Mouse (Mus musculus): ENCODE measurements around the gene Mustn1. TPM values are rescaled to one million over a fixed set of nuclear protein-coding genes. Genes with fewer than 3 reads are reported as not detected.

The Mustn1 gene
- polyA plus RNA-seq, 1 experiment from 2014 or later: 1.3 TPM

- no peaks in the 10 kb centered on the region for H3K9me3 ChIP-seq (ENCODE audit: control insufficient read depth, low read length)
- no peak for ATAC-seq
- no peaks in the 10 kb centered on the region for H3K27me3 ChIP-seq (replicated peaks; ENCODE audit: control insufficient read depth, insufficient read depth, low read length)
- no peak overlapping the region for H3K4me2 ChIP-seq (ENCODE audit: low read length)
- no peak overlapping the region for H3K9ac ChIP-seq (ENCODE audit: low read depth, low read length)
- no peak overlapping the region for H3K27ac ChIP-seq (ENCODE audit: low read depth, low read length)
- no peak overlapping the region for H3K4me3 ChIP-seq (ENCODE audit: low read length)
- 11% methylated on average over 3 of the region's 3 CpGs for WGBS
- no peaks in the 10 kb centered on the region for H3K36me3 ChIP-seq (ENCODE audit: control insufficient read depth, insufficient read depth, low read length)
- no peaks in the 10 kb centered on the region for H3K4me1 ChIP-seq (ENCODE audit: control insufficient read depth, insufficient read depth, low read depth, low read length)
These were observed 21.0 kb downstream of the Mustn1 start for GRCm38 (mm10) chr14:30899972-30900371.

- no peaks in the 10 kb centered on the region for H3K27me3 ChIP-seq (replicated peaks; ENCODE audit: control insufficient read depth, insufficient read depth, low read length)
- no peak overlapping the region for H3K4me3 ChIP-seq (ENCODE audit: low read length)
- H3K4me2 ChIP-seq (ENCODE audit: low read length): no peak overlapping the region
- H3K9me3 ChIP-seq (ENCODE audit: control insufficient read depth, low read length): no peaks in the 10 kb centered on the region
- H3K36me3 ChIP-seq (ENCODE audit: control insufficient read depth, insufficient read depth, low read length): no peaks in the 10 kb centered on the region
- 91% methylated on average over 5 of the region's 5 CpGs for WGBS
- H3K27ac ChIP-seq (ENCODE audit: low read depth, low read length): no peak overlapping the region
- no peak overlapping the region for H3K9ac ChIP-seq (ENCODE audit: low read depth, low read length)
- no peak for ATAC-seq
- H3K4me1 ChIP-seq (ENCODE audit: control insufficient read depth, insufficient read depth, low read depth, low read length): no peaks in the 10 kb centered on the region
These were observed 23.6 kb downstream of the Mustn1 start for GRCm38 (mm10) chr14:30902628-30903027.

- H3K36me3 ChIP-seq (ENCODE audit: control insufficient read depth, insufficient read depth, low read length): no peaks in the 10 kb centered on the region
- no peaks in the 10 kb centered on the region for H3K27me3 ChIP-seq (replicated peaks; ENCODE audit: control insufficient read depth, insufficient read depth, low read length)
- H3K9ac ChIP-seq (ENCODE audit: low read depth, low read length): no peak overlapping the region
- H3K4me1 ChIP-seq (ENCODE audit: control insufficient read depth, insufficient read depth, low read depth, low read length): no peaks in the 10 kb centered on the region
- no peak overlapping the region for H3K4me2 ChIP-seq (ENCODE audit: low read length)
- H3K9me3 ChIP-seq (ENCODE audit: control insufficient read depth, low read length): no peaks in the 10 kb centered on the region
- H3K4me3 ChIP-seq (ENCODE audit: low read length): no peak overlapping the region
- no peak for ATAC-seq
- WGBS: 75% methylated on average over 3 of the region's 3 CpGs
- H3K27ac ChIP-seq (ENCODE audit: low read depth, low read length): no peak overlapping the region
These were observed 24.0 kb downstream of the Mustn1 start for GRCm38 (mm10) chr14:30903036-30903435.

- Histone ChIP-seq H3K9ac (ENCODE audit: low read depth, low read length) (no peak overlapping the region), H3K36me3 (ENCODE audit: control insufficient read depth, insufficient read depth, low read length) (no peaks in the 10 kb centered on the region), H3K27ac (ENCODE audit: low read depth, low read length) (no peak overlapping the region), H3K4me3 (ENCODE audit: low read length) (no peak overlapping the region), H3K4me1 (ENCODE audit: control insufficient read depth, insufficient read depth, low read depth, low read length) (no peaks in the 10 kb centered on the region), H3K9me3 (ENCODE audit: control insufficient read depth, low read length) (no peaks in the 10 kb centered on the region), H3K27me3 (replicated peaks; ENCODE audit: control insufficient read depth, insufficient read depth, low read length) (no peaks in the 10 kb centered on the region), H3K4me2 (ENCODE audit: low read length) (no peak overlapping the region)
- no peak for ATAC-seq
- 72% methylated on average over 8 of the region's 8 CpGs for WGBS
These were observed 25.3 kb downstream of the Mustn1 start for GRCm38 (mm10) chr14:30904307-30904706.

- WGBS: 88% methylated on average over 6 of the region's 6 CpGs
- H3K36me3 ChIP-seq (ENCODE audit: control insufficient read depth, insufficient read depth, low read length): no peaks in the 10 kb centered on the region
- no peak for ATAC-seq
These were observed 27.0 kb downstream of the Mustn1 start for GRCm38 (mm10) chr14:30906001-30906400.

GRCm38 (mm10) chr14:30907814-30908265 lies 28.8 kb downstream of the Mustn1 start:
- no peaks in the 10 kb centered on the region for H3K36me3 ChIP-seq (ENCODE audit: control insufficient read depth, insufficient read depth, low read length)
- H3K27me3 ChIP-seq (replicated peaks; ENCODE audit: control insufficient read depth, insufficient read depth, low read length): no peaks in the 10 kb centered on the region
- no peak for ATAC-seq
- H3K27ac ChIP-seq (ENCODE audit: low read depth, low read length): no peak overlapping the region
- H3K4me1 ChIP-seq (ENCODE audit: control insufficient read depth, insufficient read depth, low read depth, low read length): no peaks in the 10 kb centered on the region
- 73% methylated on average over 3 of the region's 3 CpGs for WGBS
- no peak overlapping the region for H3K4me2 ChIP-seq (ENCODE audit: low read length)
- H3K9ac ChIP-seq (ENCODE audit: low read depth, low read length): no peak overlapping the region
- H3K9me3 ChIP-seq (ENCODE audit: control insufficient read depth, low read length): no peaks in the 10 kb centered on the region
- H3K4me3 ChIP-seq (ENCODE audit: low read length): no peak overlapping the region

More at GRCm38 (mm10) chr14:30906001-30906400, 27.0 kb downstream of the Mustn1 start:
- H3K27me3 ChIP-seq (replicated peaks; ENCODE audit: control insufficient read depth, insufficient read depth, low read length): no peaks in the 10 kb centered on the region
- H3K4me3 ChIP-seq (ENCODE audit: low read length): no peak overlapping the region
- H3K27ac ChIP-seq (ENCODE audit: low read depth, low read length): no peak overlapping the region
- H3K9ac ChIP-seq (ENCODE audit: low read depth, low read length): no peak overlapping the region
- no peak overlapping the region for H3K4me2 ChIP-seq (ENCODE audit: low read length)
- no peaks in the 10 kb centered on the region for H3K9me3 ChIP-seq (ENCODE audit: control insufficient read depth, low read length)
- H3K4me1 ChIP-seq (ENCODE audit: control insufficient read depth, insufficient read depth, low read depth, low read length): no peaks in the 10 kb centered on the region

GRCm38 (mm10) chr14:30911141-30911540 lies 32.1 kb downstream of the Mustn1 start:
- H3K4me1 ChIP-seq (ENCODE audit: control insufficient read depth, insufficient read depth, low read depth, low read length): no peaks in the 10 kb centered on the region
- no peak for ATAC-seq
- no peak overlapping the region for H3K4me2 ChIP-seq (ENCODE audit: low read length)
- H3K27ac ChIP-seq (ENCODE audit: low read depth, low read length): no peak overlapping the region
- 90% methylated on average over 8 of the region's 8 CpGs for WGBS
- H3K36me3 ChIP-seq (ENCODE audit: control insufficient read depth, insufficient read depth, low read length): no peaks in the 10 kb centered on the region
- H3K4me3 ChIP-seq (ENCODE audit: low read length): no peak overlapping the region
- H3K9ac ChIP-seq (ENCODE audit: low read depth, low read length): no peak overlapping the region
- no peaks in the 10 kb centered on the region for H3K27me3 ChIP-seq (replicated peaks; ENCODE audit: control insufficient read depth, insufficient read depth, low read length)
- H3K9me3 ChIP-seq (ENCODE audit: control insufficient read depth, low read length): no peaks in the 10 kb centered on the region

GRCm38 (mm10) chr14:30912641-30913040 lies 33.6 kb downstream of the Mustn1 start:
- no peaks in the 10 kb centered on the region for H3K9me3 ChIP-seq (ENCODE audit: control insufficient read depth, low read length)
- no peak for ATAC-seq
- 85% methylated on average over 8 of the region's 8 CpGs for WGBS
- no peak overlapping the region for H3K27ac ChIP-seq (ENCODE audit: low read depth, low read length)
- no peaks in the 10 kb centered on the region for H3K27me3 ChIP-seq (replicated peaks; ENCODE audit: control insufficient read depth, insufficient read depth, low read length)
- no peak overlapping the region for H3K4me3 ChIP-seq (ENCODE audit: low read length)
- no peaks in the 10 kb centered on the region for H3K36me3 ChIP-seq (ENCODE audit: control insufficient read depth, insufficient read depth, low read length)
- H3K4me2 ChIP-seq (ENCODE audit: low read length): no peak overlapping the region
- H3K4me1 ChIP-seq (ENCODE audit: control insufficient read depth, insufficient read depth, low read depth, low read length): no peaks in the 10 kb centered on the region
- H3K9ac ChIP-seq (ENCODE audit: low read depth, low read length): no peak overlapping the region

- H3K27me3 ChIP-seq (replicated peaks; ENCODE audit: control insufficient read depth, insufficient read depth, low read length): no peaks in the 10 kb centered on the region
- no peaks in the 10 kb centered on the region for H3K4me1 ChIP-seq (ENCODE audit: control insufficient read depth, insufficient read depth, low read depth, low read length)
- H3K36me3 ChIP-seq (ENCODE audit: control insufficient read depth, insufficient read depth, low read length): no peaks in the 10 kb centered on the region
- no peak overlapping the region for H3K4me3 ChIP-seq (ENCODE audit: low read length)
- WGBS: 80% methylated on average over 5 of the region's 5 CpGs
- no peak for ATAC-seq
- H3K9me3 ChIP-seq (ENCODE audit: control insufficient read depth, low read length): no peaks in the 10 kb centered on the region
- no peak overlapping the region for H3K9ac ChIP-seq (ENCODE audit: low read depth, low read length)
- no peak overlapping the region for H3K4me2 ChIP-seq (ENCODE audit: low read length)
- no peak overlapping the region for H3K27ac ChIP-seq (ENCODE audit: low read depth, low read length)
These were observed 34.4 kb downstream of the Mustn1 start for GRCm38 (mm10) chr14:30913404-30913803.

GRCm38 (mm10) chr14:30916516-30916915 lies 37.5 kb downstream of the Mustn1 start:
- WGBS: 87% methylated on average over 1 of the region's 1 CpGs
- Histone ChIP-seq H3K9ac (ENCODE audit: low read depth, low read length) (no peak overlapping the region), H3K9me3 (ENCODE audit: control insufficient read depth, low read length) (no peaks in the 10 kb centered on the region), H3K36me3 (ENCODE audit: control insufficient read depth, insufficient read depth, low read length) (no peaks in the 10 kb centered on the region), H3K27ac (ENCODE audit: low read depth, low read length) (no peak overlapping the region), H3K4me1 (ENCODE audit: control insufficient read depth, insufficient read depth, low read depth, low read length) (no peaks in the 10 kb centered on the region), H3K27me3 (replicated peaks; ENCODE audit: control insufficient read depth, insufficient read depth, low read length) (no peaks in the 10 kb centered on the region), H3K4me3 (ENCODE audit: low read length) (no peak overlapping the region), H3K4me2 (ENCODE audit: low read length) (no peak overlapping the region)
- no peak for ATAC-seq
